Mouse (Mus musculus): Measurements from ENCODE around the gene Rbms3. TPM values are rescaled to one million over a fixed set of nuclear protein-coding genes. Genes with fewer than 3 reads are reported as not detected.

Gene Rbms3
- polyA plus RNA-seq, 1 experiment from 2014 or later: 13.1 TPM

DNA sequence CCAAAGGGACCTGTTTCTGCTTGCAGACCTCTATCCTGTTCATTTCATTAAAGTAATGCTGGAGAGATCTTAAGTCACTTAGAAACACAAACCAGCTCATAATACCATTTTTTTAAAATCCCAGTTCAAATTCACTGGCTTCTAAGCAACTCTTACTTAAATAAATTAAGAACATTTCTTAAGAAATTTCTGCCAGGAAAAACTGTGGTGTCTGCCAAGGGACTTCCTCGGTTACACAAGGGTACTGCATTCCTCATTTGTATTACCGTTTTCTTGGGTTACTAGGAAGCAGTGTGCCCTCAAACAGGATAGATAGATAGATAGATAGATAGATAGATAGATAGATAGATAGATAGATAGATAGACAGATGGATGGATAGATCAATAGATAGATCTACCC lies 627.6 kb downstream of the Rbms3 start:
- 72% methylated on average over 2 of the region's 2 CpGs for WGBS
- TF ChIP-seq CTCF (IDR thresholded peaks at IDR 0.05; ENCODE audit: low read depth): no peak
- Histone ChIP-seq H3K36me3 (ENCODE audit: control insufficient read depth, insufficient read depth) (no peaks in the 10 kb centered on the region), H3K9ac (ENCODE audit: low read depth, low read length) (no peak overlapping the region), H3K4me2 (replicated peaks; ENCODE audit: low read depth) (no peak overlapping the region), H3K4me3 (ENCODE audit: low read depth, low read length) (no peak overlapping the region), H3K27me3 (replicated peaks; ENCODE audit: control insufficient read depth, insufficient read depth, low read length) (no peaks in the 10 kb centered on the region), H3K4me1 (replicated peaks; ENCODE audit: control insufficient read depth, insufficient read depth, low read length) (no peaks in the 10 kb centered on the region), H3K27ac (ENCODE audit: low read depth, low read length) (no peak overlapping the region), H3K9me3 (ENCODE audit: control insufficient read depth) (no peaks in the 10 kb centered on the region)
- ATAC-seq: no peak

GRCm38 (mm10) chr9:116999186-116999585 lies 630.5 kb downstream of the Rbms3 start:
- no peak for TF ChIP-seq CTCF (IDR thresholded peaks at IDR 0.05; ENCODE audit: low read depth)
- Histone ChIP-seq H3K27ac (ENCODE audit: low read depth, low read length) (no peak overlapping the region), H3K36me3 (ENCODE audit: control insufficient read depth, insufficient read depth) (no peaks in the 10 kb centered on the region), H3K4me1 (replicated peaks; ENCODE audit: control insufficient read depth, insufficient read depth, low read length) (no peaks in the 10 kb centered on the region), H3K9me3 (ENCODE audit: control insufficient read depth) (no peaks in the 10 kb centered on the region), H3K4me2 (replicated peaks; ENCODE audit: low read depth) (no peak overlapping the region), H3K9ac (ENCODE audit: low read depth, low read length) (no peak overlapping the region), H3K4me3 (ENCODE audit: low read depth, low read length) (no peak overlapping the region), H3K27me3 (replicated peaks; ENCODE audit: control insufficient read depth, insufficient read depth, low read length) (no peaks in the 10 kb centered on the region)
- no peak for ATAC-seq
- 75% methylated on average over 6 of the region's 6 CpGs for WGBS

- Histone ChIP-seq H3K27me3 (replicated peaks; ENCODE audit: control insufficient read depth, insufficient read depth, low read length) (no peaks in the 10 kb centered on the region), H3K9me3 (ENCODE audit: control insufficient read depth) (no peaks in the 10 kb centered on the region), H3K36me3 (ENCODE audit: control insufficient read depth, insufficient read depth) (no peaks in the 10 kb centered on the region), H3K4me1 (replicated peaks; ENCODE audit: control insufficient read depth, insufficient read depth, low read length) (no peaks in the 10 kb centered on the region), H3K4me3 (ENCODE audit: low read depth, low read length) (no peak overlapping the region), H3K9ac (ENCODE audit: low read depth, low read length) (no peak overlapping the region), H3K27ac (ENCODE audit: low read depth, low read length) (no peak overlapping the region), H3K4me2 (replicated peaks; ENCODE audit: low read depth) (no peak overlapping the region)
- no peak for ATAC-seq
- 86% methylated on average over 6 of the region's 6 CpGs for WGBS
- TF ChIP-seq CTCF (IDR thresholded peaks at IDR 0.05; ENCODE audit: low read depth): no peak
Measured at GRCm38 (mm10) chr9:116990321-116990720, 639.4 kb downstream of the Rbms3 start.

GRCm38 (mm10) chr9:116980801-116981200 lies 648.9 kb downstream of the Rbms3 start:
- Histone ChIP-seq H3K9me3 (ENCODE audit: control insufficient read depth) (no peaks in the 10 kb centered on the region), H3K27me3 (replicated peaks; ENCODE audit: control insufficient read depth, insufficient read depth, low read length) (no peaks in the 10 kb centered on the region), H3K4me3 (ENCODE audit: low read depth, low read length) (no peak overlapping the region), H3K36me3 (ENCODE audit: control insufficient read depth, insufficient read depth) (no peaks in the 10 kb centered on the region), H3K9ac (ENCODE audit: low read depth, low read length) (no peak overlapping the region), H3K27ac (ENCODE audit: low read depth, low read length) (no peak overlapping the region), H3K4me2 (replicated peaks; ENCODE audit: low read depth) (no peak overlapping the region), H3K4me1 (replicated peaks; ENCODE audit: control insufficient read depth, insufficient read depth, low read length) (no peaks in the 10 kb centered on the region)
- ATAC-seq: no peak
- WGBS: 79% methylated on average over 5 of the region's 5 CpGs
- no peak for TF ChIP-seq CTCF (IDR thresholded peaks at IDR 0.05; ENCODE audit: low read depth)

DNA sequence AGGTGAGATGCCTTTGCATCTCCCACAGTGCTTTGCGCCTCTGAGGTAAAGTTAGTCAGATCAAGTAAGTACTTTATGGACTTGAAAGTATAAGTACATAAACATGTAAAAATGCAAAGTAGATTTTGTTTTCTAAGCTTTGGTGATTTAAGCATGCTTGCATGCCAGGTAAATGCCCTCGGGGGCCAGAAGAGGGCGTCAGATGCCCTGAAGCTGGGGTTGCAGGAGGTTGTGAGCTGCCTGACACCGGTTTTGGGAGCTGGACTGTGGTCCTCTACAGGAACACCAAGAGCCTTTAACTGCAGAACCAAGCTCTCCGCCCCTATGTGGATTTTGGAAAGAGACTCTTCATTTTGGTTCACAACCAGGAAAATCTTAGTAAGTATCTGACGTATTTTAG lies 652.3 kb downstream of the Rbms3 start:
- H3K27me3 ChIP-seq (replicated peaks; ENCODE audit: control insufficient read depth, insufficient read depth, low read length): no peaks in the 10 kb centered on the region
- peak; percentile 32 for TF ChIP-seq CTCF (IDR thresholded peaks at IDR 0.05; ENCODE audit: low read depth)
- no peaks in the 10 kb centered on the region for H3K36me3 ChIP-seq (ENCODE audit: control insufficient read depth, insufficient read depth)
- no peak overlapping the region for H3K27ac ChIP-seq (ENCODE audit: low read depth, low read length)
- no peak overlapping the region for H3K4me2 ChIP-seq (replicated peaks; ENCODE audit: low read depth)
- 88% methylated on average over 6 of the region's 6 CpGs for WGBS
- no peak overlapping the region for H3K9ac ChIP-seq (ENCODE audit: low read depth, low read length)
- ATAC-seq: no peak
- H3K4me1 ChIP-seq (replicated peaks; ENCODE audit: control insufficient read depth, insufficient read depth, low read length): no peaks in the 10 kb centered on the region
- H3K9me3 ChIP-seq (ENCODE audit: control insufficient read depth): no peaks in the 10 kb centered on the region
- H3K4me3 ChIP-seq (ENCODE audit: low read depth, low read length): no peak overlapping the region

GRCm38 (mm10) chr9:116976575-116977408 lies 652.9 kb downstream of the Rbms3 start:
- Histone ChIP-seq H3K27me3 (replicated peaks; ENCODE audit: control insufficient read depth, insufficient read depth, low read length) (no peaks in the 10 kb centered on the region), H3K27ac (ENCODE audit: low read depth, low read length) (no peak overlapping the region), H3K9me3 (ENCODE audit: control insufficient read depth) (no peaks in the 10 kb centered on the region), H3K4me3 (ENCODE audit: low read depth, low read length) (no peak overlapping the region), H3K4me1 (replicated peaks; ENCODE audit: control insufficient read depth, insufficient read depth, low read length) (no peaks in the 10 kb centered on the region), H3K9ac (ENCODE audit: low read depth, low read length) (no peak overlapping the region), H3K36me3 (ENCODE audit: control insufficient read depth, insufficient read depth) (no peaks in the 10 kb centered on the region), H3K4me2 (replicated peaks; ENCODE audit: low read depth) (no peak overlapping the region)
- 75% methylated on average over 21 of the region's 21 CpGs for WGBS
- TF ChIP-seq CTCF (IDR thresholded peaks at IDR 0.05; ENCODE audit: low read depth): peak; percentile 49
- no peak for ATAC-seq
